Mouse (Mus musculus): ENCODE results near the gene Pak1. TPM values are rescaled to one million over a fixed set of nuclear protein-coding genes. Genes with fewer than 3 reads are reported as not detected.

The Pak1 gene
- polyA plus RNA-seq, 2 experiments, result 4.3 to 8.2 TPM

GRCm38 (mm10) chr7:97790272-97790671, 1.9 kb downstream of the Pak1 start:
- Histone ChIP-seq H3K36me3 (replicated peaks; ENCODE audit: control insufficient read depth, insufficient read depth, low read depth) (no peaks in the 10 kb centered on the region), H3K4me3 (ENCODE audit: insufficient read depth in 1 of 2, low read depth in 2 of 2, low read length in 2 of 2) (no peak overlapping the region), H3K4me2 (ENCODE audit: low read depth) (no peak overlapping the region), H3K27ac (no peak overlapping the region), H3K9ac (replicated peaks) (no peak overlapping the region), H3K27me3 (ENCODE audit: control insufficient read depth, insufficient read depth, low read length) (peaks cover 41% of the 10 kb centered on the region), H3K4me1 (replicated peaks; ENCODE audit: control insufficient read depth in 2 of 2, insufficient read depth in 2 of 2, low read length in 1 of 2) (no peaks in the 10 kb centered on the region; a peak in 1 of 4 replicates), H3K9me3 (ENCODE audit: control insufficient read depth, low read length) (no peaks in the 10 kb centered on the region)
- 50% methylated on average over 2 of the region's 2 CpGs for WGBS (ENCODE audit: insufficient replicate concordance)
- ATAC-seq (ENCODE audit: insufficient read depth) (no peak), DNase-seq (ENCODE audit: low read depth in 3 of 3, low spot score in 3 of 3) (no peak)
- TF ChIP-seq CTCF (IDR thresholded peaks at IDR 0.05; ENCODE audit: low read depth), result no peak
- TF ChIP-seq EP300 (IDR thresholded peaks at IDR 0.05; ENCODE audit: low read depth), result no peak

- ATAC-seq (ENCODE audit: insufficient read depth) (no peak), DNase-seq (ENCODE audit: low read depth in 3 of 3, low spot score in 3 of 3) (no peak)
- H3K36me3 ChIP-seq (replicated peaks; ENCODE audit: control insufficient read depth, insufficient read depth, low read depth), result no peaks in the 10 kb centered on the region
- peaks cover 34% of the 10 kb centered on the region for H3K27me3 ChIP-seq (ENCODE audit: control insufficient read depth, insufficient read depth, low read length)
- TF ChIP-seq EP300 (IDR thresholded peaks at IDR 0.05; ENCODE audit: low read depth), result no peak
- TF ChIP-seq CTCF (IDR thresholded peaks at IDR 0.05; ENCODE audit: low read depth), result no peak
- WGBS (ENCODE audit: insufficient replicate concordance), result 43% methylated on average over 2 of the region's 2 CpGs
- H3K4me2 ChIP-seq (ENCODE audit: low read depth), result no peak overlapping the region
- no peak overlapping the region for H3K9ac ChIP-seq (replicated peaks)
- H3K4me3 ChIP-seq (ENCODE audit: insufficient read depth in 1 of 2, low read depth in 2 of 2, low read length in 2 of 2), result no peak overlapping the region
- H3K27ac ChIP-seq, result no peak overlapping the region
- no peaks in the 10 kb centered on the region; a peak in 1 of 4 replicates for H3K4me1 ChIP-seq (replicated peaks; ENCODE audit: control insufficient read depth in 2 of 2, insufficient read depth in 2 of 2, low read length in 1 of 2)
- H3K9me3 ChIP-seq (ENCODE audit: control insufficient read depth, low read length), result no peaks in the 10 kb centered on the region
Measured at GRCm38 (mm10) chr7:97792324-97792723, 4.0 kb downstream of the Pak1 start.

DNA sequence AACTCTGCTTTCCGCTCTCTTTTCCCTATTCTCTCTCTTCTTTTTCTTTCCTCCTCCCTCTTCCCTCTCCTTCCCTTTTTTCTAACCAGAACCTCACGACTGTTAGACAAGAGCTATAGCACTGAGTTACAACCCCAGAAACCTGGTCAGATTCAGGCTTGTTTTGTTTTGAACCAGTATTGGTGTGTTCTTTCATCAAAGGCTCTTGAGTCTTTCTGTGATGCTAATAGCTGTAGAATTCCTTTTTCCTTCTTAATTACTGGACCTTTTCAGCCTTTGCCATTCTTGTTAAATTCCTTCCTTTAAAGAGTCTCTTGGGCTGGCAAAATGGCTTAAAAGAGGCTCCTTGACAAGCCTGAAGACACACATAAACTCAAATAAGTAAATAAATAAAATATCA, 14.8 kb downstream of the Pak1 start:
- H3K4me1 ChIP-seq (replicated peaks; ENCODE audit: control insufficient read depth in 2 of 2, insufficient read depth in 2 of 2, low read length in 1 of 2), result no peaks in the 10 kb centered on the region; a peak in 1 of 4 replicates
- H3K9ac ChIP-seq (replicated peaks), result no peak overlapping the region
- ATAC-seq (ENCODE audit: insufficient read depth) (no peak), DNase-seq (ENCODE audit: low read depth in 3 of 3, low spot score in 3 of 3) (no peak)
- WGBS (ENCODE audit: insufficient replicate concordance), result 70% methylated on average over 2 of the region's 2 CpGs
- no peak overlapping the region for H3K4me3 ChIP-seq (ENCODE audit: insufficient read depth in 1 of 2, low read depth in 2 of 2, low read length in 2 of 2)
- no peak overlapping the region for H3K27ac ChIP-seq
- TF ChIP-seq CTCF (IDR thresholded peaks at IDR 0.05; ENCODE audit: low read depth) (no peak), EP300 (IDR thresholded peaks at IDR 0.05; ENCODE audit: low read depth) (no peak)
- no peaks in the 10 kb centered on the region for H3K36me3 ChIP-seq (replicated peaks; ENCODE audit: control insufficient read depth, insufficient read depth, low read depth)
- no peaks in the 10 kb centered on the region for H3K9me3 ChIP-seq (ENCODE audit: control insufficient read depth, low read length)
- H3K4me2 ChIP-seq (ENCODE audit: low read depth), result no peak overlapping the region
- H3K27me3 ChIP-seq (ENCODE audit: control insufficient read depth, insufficient read depth, low read length), result no peaks in the 10 kb centered on the region

GRCm38 (mm10) chr7:97804245-97805066, 16.1 kb downstream of the Pak1 start:
- H3K9ac ChIP-seq (replicated peaks), result no peak overlapping the region
- H3K27me3 ChIP-seq (ENCODE audit: control insufficient read depth, insufficient read depth, low read length), result no peaks in the 10 kb centered on the region
- no peak for DNase-seq (ENCODE audit: low read depth in 3 of 3, low spot score in 3 of 3)
- no peaks in the 10 kb centered on the region for H3K9me3 ChIP-seq (ENCODE audit: control insufficient read depth, low read length)
- no peak overlapping the region for H3K27ac ChIP-seq
- no peak for ATAC-seq (ENCODE audit: insufficient read depth)
- WGBS (ENCODE audit: insufficient replicate concordance), result 54% methylated on average over 2 of the region's 2 CpGs
- no peaks in the 10 kb centered on the region; a peak in 1 of 4 replicates for H3K4me1 ChIP-seq (replicated peaks; ENCODE audit: control insufficient read depth in 2 of 2, insufficient read depth in 2 of 2, low read length in 1 of 2)
- H3K4me3 ChIP-seq (ENCODE audit: insufficient read depth in 1 of 2, low read depth in 2 of 2, low read length in 2 of 2), result no peak overlapping the region
- H3K4me2 ChIP-seq (ENCODE audit: low read depth), result no peak overlapping the region
- TF ChIP-seq CTCF (IDR thresholded peaks at IDR 0.05; ENCODE audit: low read depth) (no peak), EP300 (IDR thresholded peaks at IDR 0.05; ENCODE audit: low read depth) (no peak)
- H3K36me3 ChIP-seq (replicated peaks; ENCODE audit: control insufficient read depth, insufficient read depth, low read depth), result no peaks in the 10 kb centered on the region

DNA sequence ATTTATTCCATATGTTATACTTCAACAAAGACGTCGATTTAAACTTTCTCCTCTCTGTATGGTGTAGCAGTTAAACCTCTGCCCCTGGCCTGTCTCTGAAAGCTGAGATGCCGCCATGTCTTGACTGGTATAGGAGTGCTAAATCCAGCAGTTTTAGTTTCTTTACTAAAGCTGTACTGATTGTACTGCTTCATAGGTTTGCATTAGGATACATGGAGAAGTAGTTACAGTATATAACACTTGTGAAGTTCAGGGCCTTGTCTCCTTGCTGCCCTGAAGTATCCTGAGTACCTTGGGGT, 16.7 kb downstream of the Pak1 start:
- TF ChIP-seq EP300 (IDR thresholded peaks at IDR 0.05; ENCODE audit: low read depth) (no peak), CTCF (IDR thresholded peaks at IDR 0.05; ENCODE audit: low read depth) (no peak)
- 64% methylated on average over 3 of the region's 3 CpGs for WGBS (ENCODE audit: insufficient replicate concordance)
- ATAC-seq (ENCODE audit: insufficient read depth), result no peak

More for the DNA sequence above, 16.7 kb downstream of the Pak1 start:
- Histone ChIP-seq H3K4me3 (ENCODE audit: insufficient read depth in 1 of 2, low read depth in 2 of 2, low read length in 2 of 2) (no peak overlapping the region), H3K36me3 (replicated peaks; ENCODE audit: control insufficient read depth, insufficient read depth, low read depth) (no peaks in the 10 kb centered on the region), H3K4me1 (replicated peaks; ENCODE audit: control insufficient read depth in 2 of 2, insufficient read depth in 2 of 2, low read length in 1 of 2) (no peaks in the 10 kb centered on the region), H3K4me2 (ENCODE audit: low read depth) (no peak overlapping the region), H3K9ac (replicated peaks) (no peak overlapping the region), H3K9me3 (ENCODE audit: control insufficient read depth, low read length) (no peaks in the 10 kb centered on the region), H3K27me3 (ENCODE audit: control insufficient read depth, insufficient read depth, low read length) (no peaks in the 10 kb centered on the region), H3K27ac (no peak overlapping the region)
- no peak for DNase-seq (ENCODE audit: low read depth in 3 of 3, low spot score in 3 of 3)

Data from liver, embryonic 14.5 days (tissue).